Mouse (Mus musculus): ENCODE results near the gene C1qc.

Gene C1qc

DNA sequence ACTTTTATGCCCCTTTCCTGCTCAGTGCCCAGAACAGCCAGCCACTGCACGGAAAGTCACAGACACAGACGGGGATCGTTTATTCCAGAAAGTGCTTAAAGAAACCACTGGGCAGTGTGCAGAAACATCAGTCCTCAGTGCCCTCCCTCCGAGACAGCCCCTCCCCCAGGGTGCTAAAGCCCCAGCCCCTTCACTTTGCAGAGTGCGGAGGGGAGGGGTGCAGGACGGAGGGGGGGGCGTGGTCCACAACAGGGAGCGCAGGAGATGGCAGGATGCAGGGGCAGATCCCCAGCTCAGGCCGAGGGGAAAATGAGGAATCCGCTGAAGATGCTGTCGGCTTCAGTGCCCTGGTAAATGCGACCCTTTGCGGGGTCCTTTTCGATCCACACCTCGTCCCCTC, 3.0 kb upstream of the C1qc start:
- no peak for DNase-seq (ENCODE audit: low read depth)

DNA sequence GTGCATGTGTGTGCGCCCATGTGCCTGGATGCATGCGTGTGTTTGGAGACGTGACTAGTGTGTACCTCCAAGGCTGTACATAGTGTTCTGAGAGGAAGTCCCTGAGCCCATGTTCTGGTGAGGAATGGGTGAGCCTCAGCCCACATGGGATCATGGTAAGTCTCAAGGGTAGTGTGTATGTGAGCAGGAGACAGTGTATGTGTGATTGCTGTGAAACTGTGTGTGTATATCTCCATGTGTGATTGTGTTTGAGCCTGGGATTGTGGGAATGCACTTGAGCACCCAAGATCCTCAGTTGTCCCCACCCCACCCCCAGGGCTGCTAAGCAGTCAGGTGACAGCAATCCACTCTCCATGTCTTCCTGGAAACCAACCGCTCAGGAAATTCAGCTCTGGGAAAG, 2.0 kb upstream of the C1qc start:
- DNase-seq (ENCODE audit: low read depth), result no peak

DNA sequence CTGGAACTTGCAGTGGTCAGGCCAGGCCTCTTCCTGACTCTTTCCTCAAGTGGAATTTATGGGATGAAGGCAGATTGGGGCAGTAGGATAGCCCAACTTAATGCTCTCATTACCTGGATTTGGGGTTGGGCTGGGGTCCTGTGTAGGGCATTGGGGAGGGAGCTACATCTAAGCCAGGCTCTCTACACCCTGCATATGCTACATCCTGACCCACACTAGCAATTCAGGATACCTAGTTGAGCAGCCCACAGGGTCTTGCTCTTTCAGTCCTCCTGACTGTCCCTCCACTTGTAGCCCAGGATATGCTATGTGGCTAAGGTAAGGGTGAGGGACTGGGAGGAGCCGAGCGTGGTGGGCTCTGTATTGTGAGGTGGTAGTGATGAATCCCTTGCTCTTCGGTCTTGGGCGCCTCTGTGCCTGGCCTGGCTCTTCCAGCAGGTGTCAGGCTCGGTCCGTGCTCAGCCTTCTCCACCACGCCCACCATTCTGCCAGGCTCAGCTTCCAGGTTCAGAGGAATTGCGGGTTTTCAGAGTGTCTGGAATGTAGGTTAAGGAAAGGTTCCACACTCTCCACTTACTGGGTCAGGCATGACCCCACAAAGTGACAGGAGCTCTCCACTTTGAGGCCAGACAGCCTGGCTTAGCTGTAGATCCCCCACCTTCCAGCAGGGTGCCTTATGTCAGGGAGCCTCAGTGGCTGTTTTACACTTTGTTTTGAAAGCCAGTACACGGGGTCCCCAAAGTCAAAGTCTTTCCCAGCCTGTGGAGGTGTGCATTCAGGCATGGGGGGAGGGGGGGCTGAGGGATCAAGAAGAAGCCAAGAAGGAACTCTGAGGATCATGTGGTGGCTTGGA, 1.1 kb upstream of the C1qc start:
- no peak for DNase-seq (ENCODE audit: low read depth)

DNA sequence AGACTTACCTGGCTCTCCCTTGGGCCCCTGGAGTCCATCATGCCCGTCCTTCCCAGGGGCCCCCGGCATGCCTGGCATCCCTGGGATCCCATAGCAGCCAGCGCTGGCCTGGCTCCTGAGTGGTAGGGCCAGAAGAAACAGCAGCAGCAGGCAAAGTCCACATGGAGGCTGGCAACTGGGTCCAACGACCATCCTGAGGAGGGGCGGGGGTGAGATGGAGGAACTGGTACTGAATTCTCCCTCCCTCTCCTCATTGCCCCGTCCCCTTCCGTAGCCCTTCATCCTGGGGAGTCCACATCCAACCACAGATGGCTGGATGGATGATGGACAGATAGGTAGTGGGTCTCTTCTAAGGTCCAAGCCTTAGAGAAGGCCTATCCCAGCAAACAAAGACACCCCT, 494 bp downstream of the C1qc start:
- DNase-seq (ENCODE audit: low read depth), result no peak

DNA sequence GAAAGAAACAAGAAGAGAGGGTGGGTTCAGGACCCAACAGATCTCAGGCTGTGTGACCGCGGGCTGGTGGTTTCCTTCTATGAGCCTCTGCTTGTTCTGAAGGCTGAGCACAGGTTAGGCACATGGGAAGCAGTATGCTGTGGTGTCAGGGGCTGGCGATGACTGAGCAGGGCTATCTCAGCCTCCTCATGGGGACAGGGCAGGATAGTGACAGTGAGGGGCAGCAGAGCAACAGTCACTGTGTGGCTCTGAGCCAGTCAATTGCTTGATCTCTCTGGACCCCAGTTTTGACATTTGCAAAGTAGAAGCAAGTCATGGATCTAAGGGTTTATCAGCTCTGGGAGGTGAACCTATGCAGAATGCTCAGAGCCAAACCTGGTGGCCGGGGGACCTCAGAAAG, 1.8 kb downstream of the C1qc start:
- DNase-seq (ENCODE audit: low read depth), result no peak

DNA sequence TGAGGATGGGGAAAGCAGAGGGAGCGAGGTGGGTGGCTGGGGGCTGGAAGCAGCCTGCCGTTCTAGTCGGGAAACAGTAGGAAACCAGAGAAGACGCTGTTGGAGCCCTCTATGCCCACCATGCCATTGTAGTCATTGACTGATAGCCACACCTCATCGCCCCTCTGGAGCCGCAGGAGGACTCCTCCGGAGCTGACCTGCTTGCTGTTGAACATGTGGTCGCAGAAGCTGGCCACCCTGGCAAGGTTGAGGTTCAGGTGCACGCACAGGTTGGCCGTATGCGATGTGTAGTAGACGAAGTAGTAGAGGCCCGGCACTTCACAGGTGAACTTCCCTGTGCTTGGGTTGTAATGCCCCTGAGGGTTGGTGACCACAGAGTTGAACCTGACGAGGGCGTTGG, 2.9 kb downstream of the C1qc start:
- DNase-seq (ENCODE audit: low read depth), result no peak

DNA sequence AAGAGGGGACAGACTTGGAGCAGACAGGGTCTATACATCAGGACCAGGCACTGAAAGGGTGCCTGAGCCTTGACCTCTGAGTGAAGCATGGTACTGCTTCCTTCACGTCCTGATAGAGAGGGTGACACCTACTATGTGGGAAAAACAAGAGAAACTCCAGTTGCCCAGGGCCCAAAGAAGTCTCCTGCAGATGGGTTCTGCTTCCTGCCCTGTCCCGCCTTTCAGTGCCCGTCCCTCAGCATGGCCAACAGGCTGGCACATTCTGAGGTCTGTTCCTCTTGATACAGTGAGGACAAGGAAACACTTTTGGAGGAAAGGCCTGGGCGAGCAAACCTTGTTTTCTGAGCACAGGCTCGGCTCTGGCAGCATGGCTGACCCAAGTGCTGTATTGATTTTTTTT, 5.2 kb downstream of the C1qc start:
- DNase-seq (ENCODE audit: low read depth), result no peak

DNA sequence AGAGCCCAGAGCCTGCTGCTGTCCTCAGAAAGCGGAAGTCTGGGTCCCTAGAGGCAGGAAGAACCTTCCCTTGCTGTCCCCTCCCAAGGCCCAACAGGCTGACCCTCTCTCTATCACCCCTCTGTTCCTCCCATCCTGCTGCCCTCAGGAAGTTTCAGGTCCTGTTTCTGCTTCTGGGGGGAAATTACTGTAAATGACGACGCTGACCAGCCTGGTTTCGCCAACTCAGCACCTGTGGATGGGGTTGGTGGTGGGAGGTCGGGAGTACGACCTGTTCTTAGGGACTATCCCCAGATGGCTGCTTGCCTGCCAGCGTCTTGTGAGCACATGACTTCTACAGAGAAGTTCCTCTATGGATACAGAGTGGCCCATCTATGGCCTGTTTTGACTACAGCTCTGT, 6.8 kb downstream of the C1qc start, which contains the start of gene C1qb:
Gene C1qb (minus strand): TSS at position 87 of the 400 bp plus-strand sequence.
- DNase-seq (ENCODE audit: low read depth), result no peak

DNA sequence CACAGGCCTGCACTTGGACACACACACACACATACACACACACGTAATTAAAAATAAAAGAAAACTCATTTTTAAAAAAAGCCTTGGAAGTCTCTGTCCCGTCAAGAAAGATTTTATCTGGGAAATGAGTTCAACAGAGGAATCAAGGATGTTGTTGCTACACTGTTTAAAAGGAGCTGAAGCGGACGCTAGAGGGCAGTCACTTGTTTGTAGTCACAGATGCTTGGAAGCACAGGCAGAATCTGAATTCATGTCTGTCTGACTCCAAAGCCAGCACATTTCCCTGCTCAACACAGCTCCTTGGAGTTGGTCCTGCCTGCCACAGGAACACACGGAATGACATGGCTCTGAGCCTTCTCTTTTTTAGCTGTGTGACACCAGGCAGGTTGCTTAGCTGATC, 14.3 kb downstream of the C1qc start:
- DNase-seq (ENCODE audit: low read depth), result no peak

DNA sequence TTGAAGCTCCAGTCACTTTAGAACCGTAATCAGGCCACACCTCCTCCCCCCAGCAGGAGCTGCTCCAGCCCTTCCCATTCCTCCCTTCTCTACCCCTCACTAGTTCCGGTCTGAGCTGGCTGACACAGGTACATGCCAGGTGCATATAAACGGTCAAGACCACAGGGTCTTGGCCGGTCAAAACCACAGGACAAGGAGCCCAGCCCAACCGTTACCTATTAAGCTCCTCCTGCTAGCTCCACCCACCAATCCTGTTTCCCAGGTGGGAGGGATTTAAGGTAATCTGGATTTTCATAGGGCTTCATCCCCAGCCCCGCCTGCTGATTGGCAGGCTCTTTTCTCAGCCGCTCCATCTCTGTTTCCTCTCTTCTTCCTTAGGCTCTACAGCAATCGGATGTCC, 14.7 kb downstream of the C1qc start:
- no peak for DNase-seq (ENCODE audit: low read depth)

DNA sequence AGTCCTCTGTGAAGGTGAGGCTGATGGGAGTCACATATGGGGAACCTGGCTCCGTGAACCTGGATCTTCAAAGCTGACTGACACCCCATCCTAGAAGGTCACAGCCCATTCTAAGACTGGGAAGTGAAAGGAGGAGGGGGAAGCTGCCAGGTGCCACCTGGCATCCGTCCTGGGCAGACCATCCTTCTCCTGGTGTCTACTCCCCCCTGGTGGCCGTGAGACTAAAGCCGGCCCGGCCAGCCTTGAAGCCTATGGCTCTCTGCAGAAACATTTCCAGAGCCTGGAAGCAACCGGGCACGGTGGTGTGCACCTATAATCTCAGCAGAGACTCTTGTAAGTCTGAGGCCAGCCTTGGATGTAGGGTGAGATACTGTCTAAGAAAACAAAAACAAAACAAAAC, 15.9 kb downstream of the C1qc start:
- no peak for DNase-seq (ENCODE audit: low read depth)

DNA sequence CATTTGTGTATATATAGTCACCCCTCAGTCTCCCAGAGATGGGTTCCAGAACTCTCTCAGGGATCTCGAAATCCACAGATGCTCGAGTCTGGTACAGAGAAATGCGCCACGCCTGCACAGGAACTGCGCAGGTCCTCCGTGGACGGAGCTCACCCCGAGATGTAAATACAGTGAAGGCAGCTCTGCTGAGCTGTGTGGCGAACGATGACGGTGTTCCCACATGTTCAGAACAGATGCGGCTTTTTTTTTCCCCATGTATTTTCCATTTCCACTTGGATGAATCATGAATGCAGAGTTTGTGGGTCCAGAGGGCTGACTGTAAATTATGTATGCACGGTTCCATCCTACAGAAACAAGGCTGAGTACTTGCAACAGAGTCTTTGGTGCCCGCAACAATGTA, 17.9 kb downstream of the C1qc start:
- no peak for DNase-seq (ENCODE audit: low read depth)

DNA sequence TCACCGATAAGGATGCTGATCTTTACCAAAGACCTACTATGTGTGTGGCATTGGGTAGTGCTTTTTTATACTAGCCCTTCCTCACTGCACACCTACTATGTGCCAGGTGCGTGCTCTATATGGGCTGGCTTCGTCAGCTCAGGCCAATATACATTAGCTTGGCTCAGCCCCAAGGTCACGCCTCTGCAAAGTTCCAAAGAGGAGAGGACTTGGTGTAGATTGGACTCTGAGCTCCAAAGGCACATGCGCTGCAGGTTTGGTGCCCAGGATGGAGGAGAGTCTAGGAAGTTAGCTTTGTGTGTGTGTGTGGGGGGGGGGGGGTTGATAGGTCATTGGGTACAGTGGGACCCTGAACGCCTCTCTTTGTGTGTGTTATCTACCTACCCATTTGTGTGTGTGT, 24.5 kb downstream of the C1qc start:
- DNase-seq (ENCODE audit: low read depth), result no peak

DNA sequence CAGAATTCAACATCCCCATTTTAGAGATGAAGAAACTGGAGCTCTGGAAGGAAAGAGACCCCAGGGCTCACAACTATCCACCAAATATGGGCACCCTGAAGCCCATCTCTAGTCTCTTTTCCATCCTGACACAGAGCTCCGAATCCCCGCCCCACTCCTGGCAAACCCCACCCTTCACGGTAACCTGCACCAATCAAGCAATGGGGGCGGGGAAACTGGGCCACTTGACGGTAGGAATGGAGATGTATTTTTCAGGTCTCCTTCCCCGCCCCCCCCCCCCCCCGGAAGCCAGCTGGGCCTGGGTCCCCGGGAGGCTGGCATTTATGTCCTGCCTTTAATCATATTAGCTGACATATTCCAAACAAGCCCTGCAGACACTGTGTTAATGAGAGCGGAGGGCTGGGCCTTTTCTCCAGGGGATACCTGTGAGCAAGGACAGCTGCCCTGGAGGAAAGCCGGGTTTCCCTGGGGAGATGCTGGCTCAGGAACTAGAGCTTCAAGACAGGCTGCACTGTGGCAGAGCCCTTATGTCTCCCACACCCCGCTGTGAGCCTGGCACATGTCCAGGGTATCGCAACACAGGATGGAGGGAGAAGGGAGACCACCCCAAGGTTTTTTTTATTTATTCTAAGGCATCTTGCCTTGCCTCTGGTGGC, 25.0 kb downstream of the C1qc start:
- no peak for DNase-seq (ENCODE audit: low read depth)

DNA sequence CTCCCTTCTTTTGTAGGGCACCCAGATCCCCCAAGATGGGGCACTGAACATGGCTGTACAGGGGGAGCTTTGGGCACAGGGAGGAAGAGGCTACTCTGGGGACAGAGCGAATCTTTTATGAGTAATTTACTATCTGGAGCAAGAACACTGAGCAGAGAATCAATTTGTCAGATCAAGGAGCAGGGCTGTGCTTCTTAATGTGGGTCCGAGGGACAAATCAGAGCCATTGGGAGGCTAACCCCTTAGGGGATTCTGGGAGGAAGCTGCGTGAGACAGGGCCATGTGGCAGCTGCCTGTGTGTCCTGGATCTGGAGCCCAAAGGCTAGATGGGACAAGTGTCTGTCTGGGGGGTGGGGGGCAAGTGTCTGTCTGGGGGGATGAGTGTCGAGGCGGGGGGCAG, 27.3 kb downstream of the C1qc start:
- no peak for DNase-seq (ENCODE audit: low read depth)

DNA sequence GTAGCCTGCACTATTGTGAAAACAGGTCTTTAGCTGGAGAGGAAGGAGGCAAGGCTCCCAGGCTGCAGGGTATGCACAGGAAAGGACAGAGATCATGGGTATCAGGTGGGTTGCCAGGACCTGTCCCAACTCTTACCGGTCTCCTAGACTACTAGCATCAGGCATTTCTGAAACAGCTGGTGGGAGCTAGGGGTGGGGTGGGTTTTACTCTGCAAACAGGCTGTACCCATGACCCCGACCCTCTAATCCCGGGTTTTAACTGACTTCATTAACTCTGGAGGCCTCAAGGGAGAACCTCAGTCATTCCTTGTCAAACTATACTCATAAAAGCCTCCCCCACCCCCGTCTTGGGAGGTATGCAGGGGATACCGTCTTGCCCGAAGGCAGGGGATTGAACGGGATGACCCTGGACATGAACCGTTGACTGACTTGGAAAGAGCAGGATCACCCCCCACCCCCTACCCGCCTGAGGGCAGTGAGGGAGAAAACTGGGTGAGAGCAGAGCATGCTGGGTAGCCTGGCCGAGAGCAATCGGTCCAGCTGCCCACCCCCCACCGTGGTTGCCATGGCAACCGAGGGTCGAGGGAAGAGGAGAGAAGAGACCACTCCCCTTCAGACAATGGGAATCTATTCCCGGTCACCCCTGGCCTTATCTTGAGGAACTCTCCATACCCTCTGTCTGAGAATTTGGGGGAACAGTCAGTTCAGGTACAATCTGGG, 28.0 kb downstream of the C1qc start:
- no peak for DNase-seq (ENCODE audit: low read depth)

DNA sequence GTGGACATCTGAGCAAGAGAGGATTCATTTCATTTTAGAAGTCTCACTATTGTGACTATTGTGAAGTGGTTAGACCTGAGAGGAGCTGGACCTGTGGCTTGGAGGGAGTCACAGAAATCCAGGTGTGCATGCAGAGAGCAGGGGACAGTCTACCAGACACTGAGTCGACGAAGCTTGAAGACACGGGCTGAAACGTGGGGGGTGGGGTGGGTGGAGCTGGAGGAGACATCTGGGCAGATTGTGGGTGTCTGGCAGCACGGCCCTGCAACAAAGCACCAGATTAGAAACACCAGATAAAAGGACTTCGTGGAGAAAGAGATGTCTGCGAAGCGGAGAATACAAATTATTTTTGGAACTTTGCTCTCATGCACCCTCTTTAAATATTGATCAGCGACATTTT, 29.3 kb downstream of the C1qc start:
- DNase-seq (ENCODE audit: low read depth), result no peak

DNA sequence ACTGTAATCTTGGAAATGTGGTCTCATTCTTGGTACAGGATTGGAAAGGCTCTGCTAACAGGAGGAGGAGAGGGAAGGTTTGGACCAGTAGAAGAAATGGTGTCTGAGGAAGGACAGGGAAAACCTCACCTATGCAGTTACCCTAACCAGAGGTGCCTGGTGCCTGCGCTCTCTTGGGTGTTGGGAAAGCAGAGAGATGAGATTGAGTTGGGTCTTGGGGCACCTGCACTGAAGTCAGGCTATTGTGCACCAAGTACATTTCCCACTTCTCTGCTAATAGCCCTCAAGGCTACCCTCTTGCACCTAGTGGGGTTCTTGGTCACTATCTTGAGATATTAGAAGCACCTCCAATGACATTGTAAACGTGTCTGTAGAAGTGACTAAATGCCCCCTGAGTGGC, 30.5 kb downstream of the C1qc start:
- no peak for DNase-seq (ENCODE audit: low read depth)

DNA sequence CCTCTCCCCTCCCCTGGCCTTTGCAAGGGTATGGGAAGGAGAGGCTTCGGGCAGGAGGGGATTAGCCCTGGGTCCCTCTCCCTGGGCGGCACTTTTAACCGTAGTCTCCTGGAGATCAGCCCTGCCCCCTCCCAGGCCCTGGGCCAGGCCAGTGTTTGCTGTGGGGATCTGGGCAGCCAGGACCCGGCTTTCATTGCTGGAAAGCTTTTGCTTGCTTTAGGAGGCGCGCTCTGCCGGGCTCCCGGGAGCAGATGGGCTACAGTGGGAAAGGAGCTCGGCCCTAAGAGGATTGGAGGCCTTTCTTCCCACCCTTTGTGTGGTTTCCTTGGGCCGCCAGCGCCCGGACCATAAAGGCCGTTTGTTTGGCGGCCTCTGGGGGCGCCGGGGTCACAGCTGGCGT, 31.1 kb downstream of the C1qc start:
- no peak for DNase-seq (ENCODE audit: low read depth)

DNA sequence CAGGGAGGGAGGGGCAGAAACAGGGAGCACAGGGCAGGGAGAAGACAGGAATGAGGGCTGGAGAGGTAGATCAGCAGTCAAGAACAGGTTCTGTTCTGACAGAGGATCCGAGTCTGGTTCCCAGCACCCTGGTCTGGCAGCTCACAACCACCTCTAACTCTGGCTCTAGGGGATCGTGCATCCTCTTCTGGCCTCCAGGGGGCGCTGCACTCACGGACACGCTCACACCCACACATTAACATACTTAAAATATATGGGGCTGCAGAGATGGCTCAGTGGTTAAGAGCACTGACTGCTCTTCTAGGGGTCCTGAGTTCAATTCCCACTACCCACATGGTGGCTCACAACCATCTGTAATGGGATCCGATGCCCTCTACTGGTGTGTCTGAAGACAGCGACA, 32.8 kb downstream of the C1qc start:
- DNase-seq (ENCODE audit: low read depth), result no peak

DNA sequence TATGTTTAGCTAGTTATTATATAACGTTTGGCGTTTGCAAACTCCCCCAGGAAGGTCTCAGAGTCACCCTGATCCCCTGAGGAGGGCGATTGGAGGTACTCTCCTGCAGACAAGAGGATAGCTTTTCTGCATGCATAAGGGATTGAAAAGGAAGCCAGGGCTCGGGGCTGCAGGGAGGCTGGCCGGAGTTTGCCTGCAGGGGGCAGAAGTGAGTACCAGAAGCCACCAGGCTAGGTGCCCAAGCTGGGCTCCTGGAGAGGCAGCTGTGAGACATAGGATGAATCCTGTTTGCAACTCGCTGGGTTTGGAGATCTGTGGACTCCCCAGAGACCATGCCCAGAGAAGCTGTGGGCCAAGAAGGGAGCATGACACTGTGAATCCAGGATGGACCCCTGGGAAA, 37.8 kb downstream of the C1qc start:
- no peak for DNase-seq (ENCODE audit: low read depth)

DNA sequence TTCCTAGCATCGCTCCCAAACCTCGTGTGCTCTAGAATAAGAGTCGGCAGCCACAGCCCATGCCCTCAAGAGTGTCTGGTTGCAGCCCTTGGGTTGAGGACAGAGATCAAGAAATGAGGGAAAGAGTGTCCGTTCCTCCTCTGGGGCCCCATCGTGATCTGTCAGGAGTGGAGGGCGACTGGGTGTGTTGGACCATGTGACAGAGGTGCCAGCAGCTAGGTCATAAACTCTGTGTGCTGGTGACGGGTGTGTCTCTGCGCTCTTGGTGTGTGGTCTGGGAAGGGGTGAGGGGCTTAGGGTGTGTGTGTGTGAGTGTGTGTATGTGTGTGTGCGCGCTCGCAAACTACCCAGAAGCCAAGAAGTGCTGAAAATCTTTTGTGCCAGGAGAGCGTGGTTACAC, 39.9 kb downstream of the C1qc start:
- no peak for DNase-seq (ENCODE audit: low read depth)

DNA sequence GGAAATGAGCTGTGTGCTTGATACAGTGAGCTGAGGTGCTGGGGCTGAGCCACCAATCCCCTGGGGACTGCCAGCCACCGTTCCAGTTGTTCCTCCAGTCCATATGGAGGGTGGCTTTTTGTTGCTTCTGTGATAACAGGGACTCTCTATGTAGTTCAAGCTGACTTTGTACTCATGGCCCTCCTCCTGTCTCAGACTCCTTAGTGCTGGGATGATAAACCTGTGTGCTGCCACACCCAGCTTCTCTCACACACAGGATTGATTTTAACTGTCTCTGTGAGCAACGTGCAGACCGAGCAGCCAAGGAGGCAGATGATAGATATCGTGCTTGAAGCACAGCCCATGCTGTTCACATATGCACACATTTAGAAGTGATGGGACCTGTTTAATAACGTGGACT, 40.7 kb downstream of the C1qc start:
- no peak for DNase-seq (ENCODE audit: low read depth)

Data from fibroblast of lung, adult 2 months (primary cell).